Mouse (Mus musculus) CH12.LX (cell line): ENCODE measurements around the gene Olfr914. TPM values are rescaled to one million over a fixed set of nuclear protein-coding genes. Genes with fewer than 3 reads are reported as not detected.

Experiments used
- DNase-seq: peaks from one replicate; pipeline ENCODE4 v3.0.0-alpha.2; 2013; ENCODE audit errors: extremely low read depth
- H3K27ac ChIP-seq: 2 replicates; pipeline ENCODE4 v1.5.1; 2012; ENCODE audit warnings: low read depth, mild to moderate bottlenecking, control low read depth, moderate library complexity; ENCODE audit not compliant: insufficient read depth
- H3K27me3 ChIP-seq: replicated peaks from 2 replicates; pipeline ENCODE3; 2012; ENCODE audit warnings: inconsistent platforms
- H3K36me3 ChIP-seq, 2 experiments: replicated peaks in 1 of 2; 2 replicates each; pipeline versions ENCODE3 to v1.6.1; 2012; ENCODE audit warnings: inconsistent platforms in 1 of 2, low read length in 1 of 2, mild to moderate bottlenecking in 1 of 2, mixed read lengths in 1 of 2, moderate library complexity in 1 of 2; ENCODE audit not compliant: control insufficient read depth in 1 of 2, insufficient read depth in 1 of 2
- H3K4me1 ChIP-seq, 2 experiments: 2 replicates each; pipeline ENCODE4 v1.6.1; 2012; ENCODE audit warnings: inconsistent platforms in 1 of 2, moderate library complexity in 1 of 2; ENCODE audit not compliant: insufficient read depth in 2 of 2, control insufficient read depth in 1 of 2
- H3K4me2 ChIP-seq: 2 replicates; pipeline ENCODE4 v1.6.1; 2012; ENCODE audit warnings: low read depth, mild to moderate bottlenecking, control low read depth; ENCODE audit not compliant: poor library complexity, insufficient read depth, severe bottlenecking
- H3K4me3 ChIP-seq, 3 experiments: fragments of 150-350 bp in 1 of 3; sonication (generic) in 1 of 3; replicated peaks in 1 of 3; 2 replicates each; pipeline versions ENCODE3 to v1.5.1; 2011 to 2012; ENCODE audit warnings: low read depth in 2 of 3, low read length in 2 of 3, mild to moderate bottlenecking in 2 of 3, moderate library complexity in 2 of 3, control low read depth in 1 of 3, improper control_type of control experiment in 1 of 3, inconsistent platforms in 1 of 3, mixed read lengths in 1 of 3; ENCODE audit not compliant: poor library complexity in 1 of 3
- H3K79me2 ChIP-seq: replicated peaks from 2 replicates; pipeline ENCODE4 v1.6.1; 2012; ENCODE audit warnings: mild to moderate bottlenecking, moderate library complexity; ENCODE audit not compliant: control insufficient read depth, poor library complexity, insufficient read depth, severe bottlenecking; ENCODE audit errors: extremely low read depth
- H3K9ac ChIP-seq: 2 replicates; pipeline ENCODE4 v1.6.1; 2012; ENCODE audit warnings: low read depth, mild to moderate bottlenecking, control low read depth, moderate library complexity; ENCODE audit not compliant: insufficient read depth
- H3K9me3 ChIP-seq: replicated peaks from 2 replicates; pipeline ENCODE3; 2012; ENCODE audit warnings: low read length, inconsistent platforms, mixed read lengths
- BHLHE40 ChIP-seq: IDR thresholded peaks from 2 replicates; pipeline ENCODE4 v1.6.1; 2011; ENCODE audit warnings: mild to moderate bottlenecking, low read depth, low read length, improper control_type of control experiment
- CHD1 ChIP-seq: IDR thresholded peaks from 2 replicates; pipeline ENCODE4 v1.6.1; 2012; ENCODE audit warnings: low read depth, low read length, improper control_type of control experiment, inconsistent platforms
- CTCF ChIP-seq, 2 experiments: IDR thresholded peaks in 1 of 2; conservative IDR thresholded peaks in 1 of 2; 2 replicates each; pipeline ENCODE4 v1.5.1; 2011 to 2012; ENCODE audit warnings: low read depth in 2 of 2, low read length in 2 of 2, improper control_type of control experiment in 1 of 2, inconsistent platforms in 1 of 2, mild to moderate bottlenecking in 1 of 2, moderate library complexity in 1 of 2
- ETS1 ChIP-seq: conservative IDR thresholded peaks from 2 replicates; pipeline ENCODE4 v1.6.1; 2012; ENCODE audit warnings: low read depth, mild to moderate bottlenecking, inconsistent platforms, low read length, improper control_type of control experiment, moderate library complexity
- GABPA ChIP-seq: IDR thresholded peaks from 2 replicates; pipeline ENCODE4 v1.6.1; 2012; ENCODE audit warnings: low read depth, low read length, improper control_type of control experiment, inconsistent platforms; ENCODE audit not compliant: insufficient replicate concordance
- JUN ChIP-seq: IDR thresholded peaks from 2 replicates; pipeline ENCODE4 v1.6.1; 2011; ENCODE audit warnings: low read depth, mild to moderate bottlenecking, low read length, improper control_type of control experiment, moderate library complexity; ENCODE audit not compliant: insufficient read depth
- JUND ChIP-seq: conservative IDR thresholded peaks from 2 replicates; pipeline ENCODE4 v1.6.1; 2011; ENCODE audit warnings: low read depth, low read length, improper control_type of control experiment
- KAT2A ChIP-seq: IDR thresholded peaks from 2 replicates; pipeline ENCODE4 v1.6.1; 2012; ENCODE audit warnings: low read length, improper control_type of control experiment, inconsistent platforms; ENCODE audit not compliant: insufficient replicate concordance
- MAFK ChIP-seq: IDR thresholded peaks from 2 replicates; pipeline ENCODE4 v1.6.1; 2011; ENCODE audit warnings: low read length, improper control_type of control experiment; ENCODE audit not compliant: insufficient replicate concordance
- MAX ChIP-seq: IDR thresholded peaks from 2 replicates; pipeline ENCODE4 v1.6.1; 2011; ENCODE audit warnings: low read length, improper control_type of control experiment
- MYC ChIP-seq: IDR thresholded peaks from 2 replicates; pipeline ENCODE4 v1.6.1; 2011; ENCODE audit warnings: low read depth, mild to moderate bottlenecking, improper control_type of control experiment, low read length
- PAX5 ChIP-seq: IDR thresholded peaks from 2 replicates; pipeline ENCODE4 v1.6.1; 2012; ENCODE audit warnings: low read length, inconsistent platforms, mixed read lengths
- SMC3 ChIP-seq: IDR thresholded peaks from 2 replicates; pipeline ENCODE4 v1.6.1; 2011; ENCODE audit warnings: low read depth, low read length, improper control_type of control experiment
- UBTF ChIP-seq: IDR thresholded peaks from 2 replicates; pipeline ENCODE4 v1.6.1; 2012; ENCODE audit warnings: low read depth, mild to moderate bottlenecking, inconsistent platforms, low read length, improper control_type of control experiment, moderate library complexity
- USF1 ChIP-seq: IDR thresholded peaks from 2 replicates; pipeline ENCODE4 v1.6.1; 2014; ENCODE audit warnings: low read depth, mild to moderate bottlenecking, inconsistent platforms, low read length, improper control_type of control experiment
- USF2 ChIP-seq: conservative IDR thresholded peaks from 2 replicates; pipeline ENCODE4 v1.6.1; 2011; ENCODE audit warnings: low read depth, low read length, improper control_type of control experiment
- ZC3H11A ChIP-seq: IDR thresholded peaks from 2 replicates; pipeline ENCODE4 v1.6.1; 2012; ENCODE audit warnings: low read depth, mild to moderate bottlenecking, inconsistent platforms, low read length, improper control_type of control experiment
- ZKSCAN1 ChIP-seq: IDR thresholded peaks from 2 replicates; pipeline ENCODE4 v1.6.1; 2012; ENCODE audit warnings: low read depth, inconsistent platforms, low read length, improper control_type of control experiment, borderline replicate concordance
- ZNF384 ChIP-seq: IDR thresholded peaks from 2 replicates; pipeline ENCODE4 v1.6.1; 2012; ENCODE audit warnings: low read depth, low read length, improper control_type of control experiment, inconsistent platforms
- dilution Hi-C: fragments of 300-500 bp; cut with MboI; formaldehyde crosslinking; loops from 2 replicates; pipeline ENCODE4 v1.14.3; 2020; ENCODE audit warnings: low sequenced_read_pairs; ENCODE audit not compliant: extremely low pct_unique_long_range_greater_than_20kb, extremely low pct_ligation_motif_present
- in situ Hi-C: fragments of 300-500 bp; cut with MboI; formaldehyde crosslinking; loops from 3 replicates; pipeline ENCODE4 v1.14.3; 2019; ENCODE audit warnings: low sequenced_read_pairs, low pct_ligation_motif_present, low pct_unique_long_range_greater_than_20kb, mixed read lengths
- polyA plus RNA-seq: library from polyadenylated mRNA; unstranded; fragments of >175 nt; gene quantifications from 2 replicates; pipeline ENCODE4 v1.2.1, GENCODE M21; 2012; ENCODE audit warnings: low read depth; ENCODE audit not compliant: insufficient read length
- total RNA-seq, 2 experiments: library from RNA; depleted of rRNA; stranded (reverse); fragments of 300-350 nt in 1 of 2; fragments of >200 nt in 1 of 2; gene quantifications; 2 replicates each; pipeline ENCODE4 v1.2.3; 2012 to 2014

Gene Olfr914
- total and polyA plus RNA-seq, 3 experiments = not detected

- no peak for DNase-seq
- Histone ChIP-seq H3K4me3 (no peak within 1 kb of the TSS), H3K4me1 (no peaks in the 10 kb centered on the region), H3K36me3 (no peaks in the 10 kb centered on the region), H3K27ac (no peak within 1 kb of the TSS), H3K9ac (no peak within 1 kb of the TSS), H3K4me2 (no peak within 1 kb of the TSS), H3K27me3 (no peaks in the 10 kb centered on the region), H3K9me3 (no peaks in the 10 kb centered on the region), H3K79me2 (no peaks in the 10 kb centered on the region)
- in situ Hi-C loops (no loop called here), dilution Hi-C loops (no loop called here)
- TF ChIP-seq SMC3 = no peak
- TF ChIP-seq KAT2A = no peak
- TF ChIP-seq BHLHE40 = no peak
- TF ChIP-seq USF2 = no peak
- no peak for TF ChIP-seq CTCF (conservative IDR thresholded peaks at IDR 0.05 in 1 of 2, IDR thresholded peaks at IDR 0.05 in 1 of 2; ENCODE audit: low read depth in 2 of 2, low read length in 2 of 2)
- TF ChIP-seq PAX5 = no peak
- no peak for TF ChIP-seq JUND
- no peak for TF ChIP-seq ZKSCAN1
- TF ChIP-seq JUN = no peak
- no peak for TF ChIP-seq MAX
- no peak for TF ChIP-seq ETS1
- no peak for TF ChIP-seq USF1
- no peak for TF ChIP-seq ZNF384
- no peak for TF ChIP-seq MAFK
- no peak for TF ChIP-seq MYC
- no peak for TF ChIP-seq CHD1
- no peak for TF ChIP-seq UBTF
- no peak for TF ChIP-seq ZC3H11A
- TF ChIP-seq GABPA = no peak
These were observed 54.9 kb downstream of the Olfr914 start, which contains the start of gene Olfr916 for GRCm38 (mm10) chr9:38659775-38660174. Gene Olfr916 (minus strand): TSS chr9:38659875.

Other genes with a start within 250 kb of the Olfr914 start
Only the 20 nearest of the 24 such genes appear.
- not detected in 2 replicates for gene Olfr147, start 203.4 kb upstream of the Olfr914 start, total RNA-seq (2012; rRNA removed)
- not detected in 2 replicates for gene Olfr147, start 203.4 kb upstream of the Olfr914 start, total RNA-seq (2014; rRNA removed)
- not detected in 2 replicates for gene Olfr147, start 203.4 kb upstream of the Olfr914 start, polyA plus RNA-seq
- gene Olfr901, start 175.6 kb upstream of the Olfr914 start, total RNA-seq (2012; rRNA removed) = not detected in 2 replicates
- not detected in 2 replicates for gene Olfr901, start 175.6 kb upstream of the Olfr914 start, total RNA-seq (2014; rRNA removed)
- not detected in 2 replicates for gene Olfr901, start 175.6 kb upstream of the Olfr914 start, polyA plus RNA-seq
- gene Olfr902, start 157.4 kb upstream of the Olfr914 start, total RNA-seq (2012; rRNA removed) = not detected in 2 replicates
- gene Olfr902, start 157.4 kb upstream of the Olfr914 start, total RNA-seq (2014; rRNA removed) = not detected in 2 replicates
- gene Olfr902, start 157.4 kb upstream of the Olfr914 start, polyA plus RNA-seq = not detected in 2 replicates
- not detected in 2 replicates for gene Olfr904, start 142.0 kb upstream of the Olfr914 start, total RNA-seq (2012; rRNA removed)
- gene Olfr904, start 142.0 kb upstream of the Olfr914 start, total RNA-seq (2014; rRNA removed) = not detected in 2 replicates
- gene Olfr904, start 142.0 kb upstream of the Olfr914 start, polyA plus RNA-seq = not detected in 2 replicates
- gene Olfr905, start 134.0 kb upstream of the Olfr914 start, total RNA-seq (2012; rRNA removed) = not detected in 2 replicates
- gene Olfr905, start 134.0 kb upstream of the Olfr914 start, total RNA-seq (2014; rRNA removed) = not detected in 2 replicates
- not detected in 2 replicates for gene Olfr905, start 134.0 kb upstream of the Olfr914 start, polyA plus RNA-seq
- not detected in 2 replicates for gene Olfr906, start 118.0 kb upstream of the Olfr914 start, total RNA-seq (2012; rRNA removed)
- not detected in 2 replicates for gene Olfr906, start 118.0 kb upstream of the Olfr914 start, total RNA-seq (2014; rRNA removed)
- not detected in 2 replicates for gene Olfr906, start 118.0 kb upstream of the Olfr914 start, polyA plus RNA-seq
- gene Olfr907, start 109.3 kb upstream of the Olfr914 start, total RNA-seq (2012; rRNA removed) = not detected in 2 replicates
- not detected in 2 replicates for gene Olfr907, start 109.3 kb upstream of the Olfr914 start, total RNA-seq (2014; rRNA removed)
- 0.11 TPM in 1 of 2 replicates, not detected in the other for gene Olfr907, start 109.3 kb upstream of the Olfr914 start, polyA plus RNA-seq
- gene Olfr911-ps1, start 83.5 kb upstream of the Olfr914 start, total RNA-seq (2012; rRNA removed) = not detected in 2 replicates
- not detected in 2 replicates for gene Olfr911-ps1, start 83.5 kb upstream of the Olfr914 start, total RNA-seq (2014; rRNA removed)
- gene Olfr911-ps1, start 83.5 kb upstream of the Olfr914 start, polyA plus RNA-seq = not detected in 2 replicates
- gene Olfr910, start 67.3 kb upstream of the Olfr914 start, total RNA-seq (2012; rRNA removed) = not detected in 2 replicates
- not detected in 2 replicates for gene Olfr910, start 67.3 kb upstream of the Olfr914 start, total RNA-seq (2014; rRNA removed)
- gene Olfr910, start 67.3 kb upstream of the Olfr914 start, polyA plus RNA-seq = not detected in 2 replicates
- not detected in 2 replicates for gene Olfr912, start 24.9 kb upstream of the Olfr914 start, total RNA-seq (2012; rRNA removed)
- not detected in 2 replicates for gene Olfr912, start 24.9 kb upstream of the Olfr914 start, total RNA-seq (2014; rRNA removed)
- not detected in 2 replicates for gene Olfr912, start 24.9 kb upstream of the Olfr914 start, polyA plus RNA-seq
- gene Olfr913, start 12.3 kb upstream of the Olfr914 start, total RNA-seq (2012; rRNA removed) = not detected in 2 replicates
- gene Olfr913, start 12.3 kb upstream of the Olfr914 start, total RNA-seq (2014; rRNA removed) = not detected in 2 replicates
- not detected in 2 replicates for gene Olfr913, start 12.3 kb upstream of the Olfr914 start, polyA plus RNA-seq
- not detected in 2 replicates for gene Olfr916, start 54.8 kb downstream of the Olfr914 start, total RNA-seq (2012; rRNA removed)
- not detected in 2 replicates for gene Olfr916, start 54.8 kb downstream of the Olfr914 start, total RNA-seq (2014; rRNA removed)
- not detected in 2 replicates for gene Olfr916, start 54.8 kb downstream of the Olfr914 start, polyA plus RNA-seq
- not detected in 2 replicates for gene Olfr917, start 60.7 kb downstream of the Olfr914 start, total RNA-seq (2012; rRNA removed)
- not detected in 2 replicates for gene Olfr917, start 60.7 kb downstream of the Olfr914 start, total RNA-seq (2014; rRNA removed)
- not detected in 2 replicates for gene Olfr917, start 60.7 kb downstream of the Olfr914 start, polyA plus RNA-seq
- not detected in 2 replicates for gene Olfr918, start 69.5 kb downstream of the Olfr914 start, total RNA-seq (2012; rRNA removed)
- gene Olfr918, start 69.5 kb downstream of the Olfr914 start, total RNA-seq (2014; rRNA removed) = not detected in 2 replicates
- not detected in 2 replicates for gene Olfr918, start 69.5 kb downstream of the Olfr914 start, polyA plus RNA-seq
- gene Olfr919, start 98.6 kb downstream of the Olfr914 start, total RNA-seq (2012; rRNA removed) = not detected in 2 replicates
- gene Olfr919, start 98.6 kb downstream of the Olfr914 start, total RNA-seq (2014; rRNA removed) = not detected in 2 replicates
- gene Olfr919, start 98.6 kb downstream of the Olfr914 start, polyA plus RNA-seq = not detected in 2 replicates
- 6.3 and 6.7 TPM in 2 replicates for gene Vwa5a, start 113.2 kb downstream of the Olfr914 start, total RNA-seq (2012; rRNA removed)
- gene Vwa5a, start 113.2 kb downstream of the Olfr914 start, total RNA-seq (2014; rRNA removed) = 18.4 and 20.0 TPM in 2 replicates
- 14.2 and 15.3 TPM in 2 replicates for gene Vwa5a, start 113.2 kb downstream of the Olfr914 start, polyA plus RNA-seq
- not detected in 2 replicates for gene Olfr920, start 147.2 kb downstream of the Olfr914 start, total RNA-seq (2012; rRNA removed)
- 0.09 and 0.12 TPM in 2 replicates for gene Olfr920, start 147.2 kb downstream of the Olfr914 start, total RNA-seq (2014; rRNA removed)
- 0.14 and 0.22 TPM in 2 replicates for gene Olfr920, start 147.2 kb downstream of the Olfr914 start, polyA plus RNA-seq
- not detected in 2 replicates for gene Olfr921, start 168.0 kb downstream of the Olfr914 start, total RNA-seq (2012; rRNA removed)
- not detected in 2 replicates for gene Olfr921, start 168.0 kb downstream of the Olfr914 start, total RNA-seq (2014; rRNA removed)
- gene Olfr921, start 168.0 kb downstream of the Olfr914 start, polyA plus RNA-seq = not detected in 2 replicates
- gene Olfr922, start 209.5 kb downstream of the Olfr914 start, total RNA-seq (2012; rRNA removed) = not detected in 2 replicates
- not detected in 2 replicates for gene Olfr922, start 209.5 kb downstream of the Olfr914 start, total RNA-seq (2014; rRNA removed)
- 0.08 TPM in 1 of 2 replicates, not detected in the other for gene Olfr922, start 209.5 kb downstream of the Olfr914 start, polyA plus RNA-seq
- not detected in 2 replicates for gene Olfr923, start 221.4 kb downstream of the Olfr914 start, total RNA-seq (2012; rRNA removed)
- not detected in 2 replicates for gene Olfr923, start 221.4 kb downstream of the Olfr914 start, total RNA-seq (2014; rRNA removed)
- not detected in 2 replicates for gene Olfr923, start 221.4 kb downstream of the Olfr914 start, polyA plus RNA-seq